Mouse (Mus musculus) adrenal gland, adult 2 months (tissue): ENCODE data around the gene Gm49361. TPM values are rescaled to one million over a fixed set of nuclear protein-coding genes. Genes with fewer than 3 reads are reported as not detected.
A peak's percentile ranks its signal among the peaks of the same experiment; 100 is the strongest.
"Not testable (repeated sequence)": the region's sequence is repeated elsewhere in the genome, so short reads cannot be mapped to it uniquely, and the experiment has no call there.

Experiments used
- DNase-seq: peaks from one replicate; pipeline ENCODE4 v3.0.0; 2021
- long read RNA-seq: library from polyadenylated mRNA; stranded (forward); transcript quantifications from one replicate; pipeline ENCODE4 v2.0.0, GENCODE M21; 2021
- polyA plus RNA-seq: library from polyadenylated mRNA; depleted of rRNA; stranded (reverse); fragments of >200 nt; gene quantifications from 2 replicates; pipeline ENCODE4 v1.2.3, GENCODE M21; 2012; rRNA removed
- total RNA-seq, 2 experiments: library from RNA; stranded (reverse); gene quantifications; 2 replicates each; pipeline ENCODE4 v1.2.3; 2021

The Gm49361 gene
- total RNA-seq (1 to 10 TPM in 1 of 2 experiments, not detected in 1; 3.5 TPM), polyA plus RNA-seq (not detected in 2 replicates)
- long read RNA-seq = 0 reads

- DNase-seq = peak; percentile 96
Observed at GRCm38 (mm10) chr14:57746001-57746771, at the start of gene Gm49361. Gene Gm49361 (minus strand): TSS chr14:57746103.

- no peak for DNase-seq
Observed at GRCm38 (mm10) chr14:57791171-57791570, 45.3 kb upstream of the Gm49361 start.

GRCm38 (mm10) chr14:57789759-57790158 is 43.9 kb upstream of the Gm49361 start:
- no peak for DNase-seq

- DNase-seq = no peak
Observed at GRCm38 (mm10) chr14:57789311-57789710, 43.4 kb upstream of the Gm49361 start.

- DNase-seq = no peak
Observed at GRCm38 (mm10) chr14:57787406-57787805, 41.5 kb upstream of the Gm49361 start.

- DNase-seq = no peak
Observed at GRCm38 (mm10) chr14:57772157-57772815, 26.4 kb upstream of the Gm49361 start.

GRCm38 (mm10) chr14:57769102-57769501 is 23.2 kb upstream of the Gm49361 start:
- DNase-seq = no peak

GRCm38 (mm10) chr14:57760447-57761412 is 14.8 kb upstream of the Gm49361 start:
- DNase-seq = no peak

- DNase-seq = no peak
Observed at GRCm38 (mm10) chr14:57758237-57758636, 12.3 kb upstream of the Gm49361 start, which contains the start of gene Lats2. Gene Lats2 (minus strand): TSS chr14:57758388.

- DNase-seq = no peak
Observed at GRCm38 (mm10) chr14:57756094-57756493, 10.2 kb upstream of the Gm49361 start.

- no peak for DNase-seq
Observed at GRCm38 (mm10) chr14:57755661-57756060, 9.8 kb upstream of the Gm49361 start.

- no peak for DNase-seq
Observed at GRCm38 (mm10) chr14:57753351-57753992, 7.6 kb upstream of the Gm49361 start.

GRCm38 (mm10) chr14:57751006-57751405 is 5.1 kb upstream of the Gm49361 start:
- DNase-seq = not testable (repeated sequence)

- no peak for DNase-seq
Observed at GRCm38 (mm10) chr14:57749501-57749900, 3.6 kb upstream of the Gm49361 start.

GRCm38 (mm10) chr14:57745291-57745969 is 473 bp downstream of the Gm49361 start:
- DNase-seq = peak; percentile 84

GRCm38 (mm10) chr14:57744547-57744946 is 1.4 kb downstream of the Gm49361 start:
- peak; percentile 57 for DNase-seq

GRCm38 (mm10) chr14:57740651-57741050 is 5.3 kb downstream of the Gm49361 start:
- DNase-seq = no peak

- DNase-seq = no peak
Observed at GRCm38 (mm10) chr14:57737089-57737488, 8.8 kb downstream of the Gm49361 start.

GRCm38 (mm10) chr14:57736141-57736540 is 9.8 kb downstream of the Gm49361 start:
- DNase-seq = no peak

GRCm38 (mm10) chr14:57732668-57733293 is 13.1 kb downstream of the Gm49361 start:
- no peak for DNase-seq
